Mouse (Mus musculus) testis, adult 2 months (tissue): ENCODE results near the gene Aff3.

ENCODE experiments used
- CTCF ChIP-seq: fragments of 200-500 bp; IDR thresholded peaks from 2 replicates; pipeline ENCODE4 v1.5.1; 2012; ENCODE audit warnings: low read depth, mild to moderate bottlenecking, inconsistent platforms, low read length, moderate library complexity; ENCODE audit not compliant: control insufficient read depth, insufficient read depth, insufficient replicate concordance
- POLR2A ChIP-seq: fragments of 200-500 bp; IDR thresholded peaks from 2 replicates; pipeline ENCODE4 v1.6.1; 2012; ENCODE audit warnings: low read depth, mild to moderate bottlenecking, inconsistent platforms, low read length, moderate library complexity; ENCODE audit not compliant: control insufficient read depth

DNA sequence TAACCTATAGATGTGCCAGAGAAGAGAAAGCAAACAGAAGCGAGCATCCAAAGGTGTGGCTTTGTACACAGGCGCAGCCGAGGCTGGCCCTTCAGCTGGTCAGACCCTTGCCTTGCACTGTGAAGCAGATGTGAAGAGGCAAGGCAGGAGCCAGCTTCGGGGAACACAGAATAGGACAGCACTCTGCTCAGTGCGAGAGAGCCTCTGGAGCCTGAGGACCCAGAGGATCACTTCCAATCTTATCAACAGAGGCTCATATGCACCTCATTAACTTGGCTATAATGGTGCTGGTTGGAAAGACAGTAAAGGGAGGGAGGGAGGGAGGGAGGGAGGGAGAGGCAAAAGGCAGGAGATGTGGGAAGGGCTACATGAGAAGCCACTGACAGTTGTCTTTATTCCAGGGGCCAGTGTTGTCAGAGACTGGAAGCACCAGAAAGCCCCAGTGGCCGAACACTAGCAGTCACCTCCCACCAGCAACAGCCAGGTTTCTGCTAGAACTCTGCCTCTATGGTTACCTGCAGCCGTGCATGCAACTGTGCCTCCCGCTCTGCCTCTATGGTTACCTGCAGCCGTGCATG, 98.6 kb downstream of the Aff3 start:
- TF ChIP-seq POLR2A (no peak), CTCF (no peak)
